In the genomic region with DNA sequence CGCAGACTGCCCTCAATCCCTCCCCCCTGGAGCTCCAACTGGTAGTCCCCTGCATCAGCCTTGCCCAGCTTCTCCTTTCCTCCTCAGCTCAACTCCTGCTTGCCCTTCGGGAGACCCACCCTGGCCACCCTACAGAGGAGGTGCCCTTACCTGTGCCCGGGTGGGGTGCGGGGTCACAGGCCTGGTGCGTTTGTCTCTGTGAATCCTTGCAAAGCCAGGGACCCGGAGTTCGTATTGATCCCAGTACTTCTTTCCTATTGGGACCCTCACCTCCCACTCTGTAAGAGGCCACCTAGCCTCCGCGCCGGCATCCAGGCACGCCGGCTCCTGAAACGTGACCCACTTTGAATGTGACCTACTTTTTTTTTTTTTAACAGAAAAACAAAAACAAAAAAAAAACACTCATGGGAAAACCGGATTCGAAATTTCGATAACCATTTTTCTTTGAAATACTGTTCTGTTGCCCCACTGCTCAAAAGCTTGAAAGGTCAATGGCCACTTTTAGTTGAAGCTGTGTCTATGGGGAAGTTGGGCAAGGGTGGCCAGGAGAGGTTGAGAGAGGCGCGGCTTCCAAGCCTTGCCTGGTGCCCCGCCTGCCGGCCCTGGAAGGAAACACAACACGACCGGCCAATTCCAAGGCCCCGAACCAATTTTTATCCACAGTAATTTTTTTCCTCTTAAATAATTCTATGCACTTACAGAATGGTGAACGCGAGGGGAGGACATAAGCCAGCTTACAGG, we compare ENCODE assay signal across 7 mouse cellular contexts. TPM values are rescaled to one million over a fixed set of nuclear protein-coding genes. Genes with fewer than 3 reads are reported as not detected.
DNase-seq lines count a peak whose midpoint lies in the region; ATAC-seq and TF ChIP-seq lines count a peak whose summit lies in the region.

No protein-coding gene starts in this region.

- under 1% methylated on average over 25 of the region's 25 CpGs for WGBS in hindbrain, postnatal 0 days
- under 1% methylated on average over 25 of the region's 25 CpGs for WGBS in midbrain, embryonic 10.5 days

- H3K9ac ChIP-seq in hindbrain, postnatal 0 days (replicated peaks; ENCODE audit: low read length), result peak overlapping the region; percentile 79

- peak overlapping the region; percentile 87 for H3K27ac ChIP-seq in hindbrain, postnatal 0 days
- peak overlapping the region; percentile 91 for H3K27ac ChIP-seq in midbrain, embryonic 10.5 days (replicated peaks)

- peak; percentile 80 for TF ChIP-seq CTCF in hindbrain, postnatal 0 days (IDR thresholded peaks at IDR 0.05; ENCODE audit: low read depth)

- peak overlapping the region; percentile 73 for H3K4me3 ChIP-seq in hindbrain, postnatal 0 days (ENCODE audit: low read length)
- H3K4me3 ChIP-seq in midbrain, embryonic 10.5 days, result peak overlapping the region; percentile 82

- no peaks in the 10 kb centered on the region for H3K36me3 ChIP-seq in hindbrain, postnatal 0 days (ENCODE audit: insufficient read depth, low read length)
- no peaks in the 10 kb centered on the region for H3K36me3 ChIP-seq in midbrain, embryonic 10.5 days

- H3K9me3 ChIP-seq in hindbrain, postnatal 0 days (ENCODE audit: low read length), result no peaks in the 10 kb centered on the region
- H3K9me3 ChIP-seq in midbrain, embryonic 10.5 days (replicated peaks), result no peaks in the 10 kb centered on the region

- peak; percentile 78 for DNase-seq in ZHBTc4 (ENCODE audit: low read depth, low spot score)
- DNase-seq in cerebellum, postnatal 25 days, result peak; percentile 80 to 89
- peak; percentile 50 to 56 for DNase-seq in gastrocnemius, adult 8-10 months (ENCODE audit: low spot score in 2 of 2)
- peak; percentile 85 for DNase-seq in hindbrain, postnatal 0 days (ENCODE audit: low spot score)
- peak; percentile 79 for DNase-seq in left cerebral cortex, postnatal 4 days
- DNase-seq in midbrain, embryonic 10.5 days (ENCODE audit: low spot score), result peak; percentile 73
- DNase-seq in skeletal muscle tissue, adult 2 months (ENCODE audit: low read depth, low spot score), result peak; percentile 52

- no peaks in the 10 kb centered on the region for H3K27me3 ChIP-seq in hindbrain, postnatal 0 days (ENCODE audit: insufficient read depth, low read length)
- peaks cover 49% of the 10 kb centered on the region for H3K27me3 ChIP-seq in midbrain, embryonic 10.5 days (ENCODE audit: low read depth, poor library complexity, severe bottlenecking)

- peak overlapping the region; percentile 94 for H3K4me2 ChIP-seq in hindbrain, postnatal 0 days (ENCODE audit: low read depth, low read length)

- peak; percentile 2; the same call in 1 of the 2 replicates for ATAC-seq in hindbrain, postnatal 0 days

- H3K4me1 ChIP-seq in hindbrain, postnatal 0 days (ENCODE audit: insufficient read depth, low read length), result no peaks in the 10 kb centered on the region
- peaks cover 42% of the 10 kb centered on the region for H3K4me1 ChIP-seq in midbrain, embryonic 10.5 days

- intact Hi-C loops in left cerebral cortex, postnatal 4 days (cut with DNase I), result loop anchor here (5.0 to 10.0 kb wide), 4 partner anchors 93 to 425 kb away; a partner anchor contains a TSS

RNA-seq across cellular contexts. Expression of a gene that starts 0.7 kb away (rescaled TPM):
- 10 to 100 TPM in 2 of 4 experiments, 1 to 10 TPM in 2; 7.2 to 37.6 (median 13.4) TPM for total RNA-seq in gastrocnemius, adult 8-10 months (2022)
- 51.7 and 57.0 TPM in 2 replicates for total RNA-seq in hindbrain, postnatal 0 days (2014; rRNA removed)
- polyA plus RNA-seq in hindbrain, postnatal 0 days (2015; fragmentation: Nextera tagmentation; extraction: Ambion mirVana), result 112 and 122 TPM in 2 replicates
- 10 to 100 TPM; 78.0 to 81.5 TPM for total RNA-seq in left cerebral cortex, postnatal 4 days (2021)
- 27.9 and 30.4 TPM in 2 replicates for polyA plus RNA-seq in midbrain, embryonic 10.5 days (2016; fragmentation: Nextera tagmentation; extraction: Ambion mirVana)

Comparison
In these comparisons a context has a peak if more than half of its experiments do, and no peak if none do; other contexts are left out.
1. Peak in every context shown above with its lines: DNase-seq, ATAC-seq, H3K4me3 ChIP-seq and H3K27ac ChIP-seq.